ENCODE assay signal across 9 mouse cellular contexts in the genomic region with DNA sequence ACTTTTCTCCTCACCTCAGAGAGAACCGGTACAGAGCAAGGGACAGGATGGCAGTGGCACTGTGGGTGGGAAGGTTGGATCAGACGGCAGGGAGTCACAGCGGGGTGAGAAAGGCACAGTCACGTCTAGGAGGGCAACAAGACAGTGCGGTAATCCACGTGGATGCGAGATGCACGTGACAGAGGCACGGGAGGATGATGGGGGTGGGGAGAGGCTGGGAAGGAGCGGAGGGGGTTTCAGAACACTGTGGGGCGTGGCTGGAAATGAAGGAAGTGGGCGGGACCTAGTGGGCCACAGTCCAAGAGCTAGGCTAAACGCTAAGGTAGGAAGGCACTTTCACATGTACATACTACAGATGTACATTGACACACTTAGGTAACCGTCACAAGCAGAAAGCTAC. TPM values are rescaled to one million over a fixed set of nuclear protein-coding genes. Genes with fewer than 3 reads are reported as not detected.
A peak's percentile ranks its signal among the peaks of the same experiment; 100 is the strongest.
DNase-seq lines count a peak whose midpoint lies in the region; ATAC-seq and TF ChIP-seq lines count a peak whose summit lies in the region.
"Had no signal": no experiment of that assay in that cellular context is flagged by ENCODE, and none has a peak within 500 bp of the region (broad histone marks: within the 10 kb centered on the region; RNA-seq: fewer than 3 reads in every experiment).

No protein-coding gene starts in this region.

- WGBS in kidney, adult 2 months, result 39% methylated on average over 14 of the region's 14 CpGs

- no peaks in the 10 kb centered on the region for H3K27me3 ChIP-seq in kidney, adult 2 months (replicated peaks; ENCODE audit: control insufficient read depth, insufficient read depth, low read length)

- no peaks in the 10 kb centered on the region for H3K36me3 ChIP-seq in kidney, adult 2 months (ENCODE audit: control insufficient read depth, insufficient read depth, low read length)

- peak; percentile 31; the same call in 1 of the 2 replicates for ATAC-seq in neutrophil, adult 5-6 weeks (ENCODE audit: extremely low read depth, insufficient number of reproducible peaks, low FRiP score, poor library complexity, severe bottlenecking)
- ATAC-seq in frontal cortex, adult (ENCODE audit: low TSS enrichment), result no peak

- peak; percentile 10 for DNase-seq in kidney, adult 2 months
- no peak for DNase-seq in kidney, adult 8-10 months
- DNase-seq in R1 (ENCODE audit: low read depth, low spot score), result peak; percentile 63
- peak; percentile 23 for DNase-seq in kidney, postnatal 14 days
- no peak for DNase-seq in yolk sac, embryonic 10.5 days (ENCODE audit: low spot score)
- no peak for DNase-seq in layer of hippocampus, adult 2 months (ENCODE audit: low spot score in 2 of 2)

- no peak for TF ChIP-seq CTCF in kidney, adult 2 months (conservative IDR thresholded peaks at IDR 0.05; ENCODE audit: insufficient read depth, insufficient read length, low read depth, low read length)
- no peak for TF ChIP-seq CTCF in layer of hippocampus, adult 2 months (conservative IDR thresholded peaks at IDR 0.05)

- H3K4me1 ChIP-seq in kidney, adult 2 months (ENCODE audit: control insufficient read depth, insufficient read depth, low read length), result no peaks in the 10 kb centered on the region

- no peak for TF ChIP-seq POLR2A in kidney, adult 2 months (IDR thresholded peaks at IDR 0.05; ENCODE audit: low read depth, low read length)

- H3K27ac ChIP-seq in kidney, adult 2 months (ENCODE audit: insufficient read depth, low read depth, low read length), result no peak overlapping the region
- H3K27ac ChIP-seq in layer of hippocampus, adult 2 months, result no peak overlapping the region

- no peak overlapping the region for H3K4me3 ChIP-seq in kidney, adult 2 months (ENCODE audit: insufficient read depth, low read depth, low read length)
- no peak overlapping the region for H3K4me3 ChIP-seq in layer of hippocampus, adult 2 months
- H3K4me3 ChIP-seq: myocyte had no signal

RNA-seq across cellular contexts. Expression of a gene that starts 41.4 kb away (rescaled TPM):
- polyA plus RNA-seq in kidney, adult 2 months (2012; rRNA removed), result 5.2 and 5.5 TPM in 2 replicates
- total RNA-seq in neutrophil, adult 5-6 weeks (2017), result 6.8 and 7.5 TPM in 2 replicates
- 10 to 100 TPM in 1 of 2 experiments, 1 to 10 TPM in 1; 9.7 to 10.2 TPM for total RNA-seq in layer of hippocampus, adult 2 months (2021)

Comparison
In these comparisons a context has a peak if more than half of its experiments do, and no peak if none do; other contexts are left out.
1. DNase-seq: peak in kidney, adult 2 months (single experiment), R1 (single experiment) and kidney, postnatal 14 days (single experiment); none in kidney, adult 8-10 months (0 of 2), yolk sac, embryonic 10.5 days (single experiment) and layer of hippocampus, adult 2 months (0 of 2).